Mouse (Mus musculus) hindbrain, embryonic 12.5 days (tissue): ENCODE measurements around the gene Atg16l2. TPM values are rescaled to one million over a fixed set of nuclear protein-coding genes. Genes with fewer than 3 reads are reported as not detected.
A peak's percentile ranks its signal among the peaks of the same experiment; 100 is the strongest.

Experiments used
- ATAC-seq: fragments of 200-750 bp; cut with Nextera tagmentation; 2 replicates; pipeline ENCODE4 v1.8.0; 2017; ENCODE audit warnings: moderate TSS enrichment; ENCODE audit not compliant: low FRiP score
- H3K27ac ChIP-seq: fragments of 300-500 bp; sonication (generic); 2 replicates; pipeline ENCODE4 v1.5.1; 2016; ENCODE audit warnings: mild to moderate bottlenecking
- H3K27me3 ChIP-seq: fragments of 300-500 bp; sonication (generic); 2 replicates; pipeline ENCODE4 v1.6.1; 2016; ENCODE audit warnings: mild to moderate bottlenecking
- H3K36me3 ChIP-seq: fragments of 300-500 bp; sonication (generic); 2 replicates; pipeline ENCODE4 v1.6.1; 2016; ENCODE audit warnings: mild to moderate bottlenecking
- H3K4me1 ChIP-seq: fragments of 300-500 bp; sonication (generic); 2 replicates; pipeline ENCODE4 v1.6.1; 2016
- H3K4me2 ChIP-seq: fragments of 300-500 bp; sonication (generic); replicated peaks from 2 replicates; pipeline ENCODE4 v1.6.1; 2016; ENCODE audit warnings: mild to moderate bottlenecking
- H3K4me3 ChIP-seq: fragments of 300-500 bp; sonication (generic); 2 replicates; pipeline ENCODE4 v1.5.1; 2016; ENCODE audit warnings: mild to moderate bottlenecking
- H3K9ac ChIP-seq: fragments of 300-500 bp; sonication (generic); 2 replicates; pipeline ENCODE4 v1.6.1; 2016; ENCODE audit warnings: mild to moderate bottlenecking, moderate library complexity
- H3K9me3 ChIP-seq: fragments of 300-500 bp; sonication (generic); replicated peaks from 2 replicates; pipeline ENCODE4 v1.6.1; 2016; ENCODE audit warnings: mild to moderate bottlenecking
- WGBS: fragments of 180-500 bp; shearing (Covaris S2); methylation state at CpG from one replicate; pipeline ENCODE4 v1.1.7; 2016; 5-methylcytosine and 5-hydroxymethylcytosine counted together
- polyA plus RNA-seq: library from polyadenylated mRNA; unstranded; fragments of >200 nt; fragmentation: Nextera tagmentation; extraction: Ambion mirVana; gene quantifications from 2 replicates; pipeline ENCODE4 v1.2.1, GENCODE M21; 2016

The Atg16l2 gene
- polyA plus RNA-seq, 1 experiment from 2014 or later = 14.7 TPM

GRCm38 (mm10) chr7:101319796-101320195, 17.7 kb upstream of the Atg16l2 start:
- WGBS = 92% methylated on average over 1 of the region's 1 CpGs
- Histone ChIP-seq H3K9ac (no peak overlapping the region), H3K27ac (no peak overlapping the region), H3K27me3 (peaks cover 40% of the 10 kb centered on the region), H3K4me3 (no peak overlapping the region), H3K4me1 (peaks cover 15% of the 10 kb centered on the region), H3K9me3 (no peaks in the 10 kb centered on the region), H3K36me3 (no peaks in the 10 kb centered on the region), H3K4me2 (no peak overlapping the region)
- no peak for ATAC-seq

GRCm38 (mm10) chr7:101318848-101319247, 16.8 kb upstream of the Atg16l2 start:
- no peak overlapping the region for H3K9ac ChIP-seq
- no peak for ATAC-seq
- no peak overlapping the region for H3K4me2 ChIP-seq
- no peak overlapping the region for H3K27ac ChIP-seq
- peaks cover 15% of the 10 kb centered on the region for H3K4me1 ChIP-seq
- H3K4me3 ChIP-seq = no peak overlapping the region
- WGBS = 64% methylated on average over 4 of the region's 4 CpGs
- peaks cover 40% of the 10 kb centered on the region for H3K27me3 ChIP-seq
- no peaks in the 10 kb centered on the region for H3K36me3 ChIP-seq
- no peaks in the 10 kb centered on the region for H3K9me3 ChIP-seq

- Histone ChIP-seq H3K9ac (no peak within 1 kb of the TSS), H3K36me3 (no peaks in the 10 kb centered on the region), H3K4me1 (peaks cover 10% of the 10 kb centered on the region), H3K4me2 (no peak within 1 kb of the TSS), H3K27ac (no peak within 1 kb of the TSS), H3K4me3 (no peak within 1 kb of the TSS), H3K9me3 (no peaks in the 10 kb centered on the region), H3K27me3 (peaks cover 28% of the 10 kb centered on the region)
- WGBS = 81% methylated on average over 3 of the region's 3 CpGs
- no peak for ATAC-seq
Observed at GRCm38 (mm10) chr7:101317014-101317413, 15.0 kb upstream of the Atg16l2 start, which contains the start of gene Stard10. Stard10 (plus strand) TSS chr7:101317086.

GRCm38 (mm10) chr7:101316591-101317001, 14.5 kb upstream of the Atg16l2 start:
- Histone ChIP-seq H3K27me3 (peaks cover 24% of the 10 kb centered on the region), H3K9ac (no peak overlapping the region), H3K4me2 (no peak overlapping the region), H3K27ac (no peak overlapping the region), H3K4me3 (no peak overlapping the region), H3K36me3 (no peaks in the 10 kb centered on the region), H3K9me3 (no peaks in the 10 kb centered on the region), H3K4me1 (peaks cover 6% of the 10 kb centered on the region)
- 67% methylated on average over 6 of the region's 6 CpGs for WGBS
- no peak for ATAC-seq

- Histone ChIP-seq H3K36me3 (no peaks in the 10 kb centered on the region), H3K9ac (no peak overlapping the region), H3K4me2 (no peak overlapping the region), H3K27ac (no peak overlapping the region), H3K4me3 (no peak overlapping the region), H3K27me3 (peaks cover 19% of the 10 kb centered on the region), H3K4me1 (peaks cover 2% of the 10 kb centered on the region; the same call in 1 of the 2 replicates), H3K9me3 (no peaks in the 10 kb centered on the region)
- ATAC-seq = no peak
Observed at GRCm38 (mm10) chr7:101315699-101316098, 13.6 kb upstream of the Atg16l2 start.

- Histone ChIP-seq H3K4me2 (no peak overlapping the region), H3K4me1 (peaks cover 4% of the 10 kb centered on the region; the same call in 1 of the 2 replicates), H3K9ac (no peak overlapping the region), H3K4me3 (no peak overlapping the region), H3K36me3 (no peaks in the 10 kb centered on the region), H3K27ac (no peak overlapping the region), H3K27me3 (peaks cover 11% of the 10 kb centered on the region; the same call in 1 of the 2 replicates), H3K9me3 (no peaks in the 10 kb centered on the region)
- WGBS = 63% methylated on average over 5 of the region's 5 CpGs
- ATAC-seq = no peak
Observed at GRCm38 (mm10) chr7:101314396-101314795, 12.3 kb upstream of the Atg16l2 start.

- Histone ChIP-seq H3K4me1 (peaks cover 4% of the 10 kb centered on the region; the same call in 1 of the 2 replicates), H3K9ac (no peak overlapping the region), H3K4me3 (no peak overlapping the region), H3K36me3 (no peaks in the 10 kb centered on the region), H3K4me2 (no peak overlapping the region), H3K9me3 (no peaks in the 10 kb centered on the region), H3K27ac (no peak overlapping the region), H3K27me3 (0 out of 2 replicates have a peak, but pooled peaks cover 2% of the 10 kb centered on the region)
- 82% methylated on average over 3 of the region's 3 CpGs for WGBS
- ATAC-seq = no peak
Observed at GRCm38 (mm10) chr7:101313033-101313432, 11.0 kb upstream of the Atg16l2 start.

GRCm38 (mm10) chr7:101311061-101311460, 9.0 kb upstream of the Atg16l2 start:
- Histone ChIP-seq H3K4me3 (peak overlapping the region; percentile 63), H3K9me3 (no peaks in the 10 kb centered on the region), H3K4me2 (peak overlapping the region; percentile 56), H3K36me3 (no peaks in the 10 kb centered on the region), H3K9ac (peak overlapping the region; percentile 73), H3K27ac (no peak overlapping the region), H3K4me1 (peaks cover 4% of the 10 kb centered on the region; the same call in 1 of the 2 replicates), H3K27me3 (no peaks in the 10 kb centered on the region)
- 43% methylated on average over 2 of the region's 2 CpGs for WGBS
- no peak for ATAC-seq

GRCm38 (mm10) chr7:101310327-101311028, 8.4 kb upstream of the Atg16l2 start:
- H3K4me2 ChIP-seq = peak overlapping the region; percentile 56
- H3K4me3 ChIP-seq = peak overlapping the region; percentile 63
- H3K36me3 ChIP-seq = no peaks in the 10 kb centered on the region
- peak overlapping the region; percentile 73 for H3K9ac ChIP-seq
- H3K9me3 ChIP-seq = no peaks in the 10 kb centered on the region
- peak; percentile 96 for ATAC-seq
- WGBS = 1% methylated on average over 43 of the region's 43 CpGs
- H3K4me1 ChIP-seq = peaks cover 4% of the 10 kb centered on the region; the same call in 1 of the 2 replicates
- H3K27me3 ChIP-seq = no peaks in the 10 kb centered on the region
- peak overlapping the region; percentile 85 for H3K27ac ChIP-seq

GRCm38 (mm10) chr7:101309985-101310326, 7.9 kb upstream of the Atg16l2 start:
- ATAC-seq = peak; percentile 24
- H3K4me3 ChIP-seq = peak overlapping the region; percentile 63
- H3K4me1 ChIP-seq = peaks cover 4% of the 10 kb centered on the region; the same call in 1 of the 2 replicates
- H3K4me2 ChIP-seq = peak overlapping the region; percentile 56
- H3K9me3 ChIP-seq = no peaks in the 10 kb centered on the region
- H3K36me3 ChIP-seq = no peaks in the 10 kb centered on the region
- 41% methylated on average over 5 of the region's 5 CpGs for WGBS
- H3K27ac ChIP-seq = peak overlapping the region; percentile 85
- H3K9ac ChIP-seq = peak overlapping the region; percentile 73
- no peaks in the 10 kb centered on the region for H3K27me3 ChIP-seq

- Histone ChIP-seq H3K27ac (no peak overlapping the region), H3K4me1 (peaks cover 10% of the 10 kb centered on the region), H3K4me2 (no peak overlapping the region), H3K4me3 (no peak overlapping the region), H3K9ac (no peak overlapping the region), H3K36me3 (no peaks in the 10 kb centered on the region), H3K27me3 (no peaks in the 10 kb centered on the region), H3K9me3 (no peaks in the 10 kb centered on the region)
- WGBS = 53% methylated on average over 2 of the region's 2 CpGs
- no peak for ATAC-seq
Observed at GRCm38 (mm10) chr7:101306841-101307240, 4.8 kb upstream of the Atg16l2 start.

- Histone ChIP-seq H3K4me1 (peaks cover 11% of the 10 kb centered on the region), H3K4me2 (peak overlapping the region; percentile 76), H3K27me3 (peaks cover 23% of the 10 kb centered on the region), H3K36me3 (no peaks in the 10 kb centered on the region), H3K9ac (peak overlapping the region; percentile 63; the same call in 1 of the 2 replicates), H3K9me3 (no peaks in the 10 kb centered on the region), H3K4me3 (peak overlapping the region; percentile 60), H3K27ac (peak overlapping the region; percentile 48)
- ATAC-seq = no peak
- 29% methylated on average over 7 of the region's 7 CpGs for WGBS
Observed at GRCm38 (mm10) chr7:101302691-101303090, 640 bp upstream of the Atg16l2 start.
